Mouse (Mus musculus) heart, embryonic 10.5 days (tissue): ENCODE data around the gene P2rx2. TPM values are rescaled to one million over a fixed set of nuclear protein-coding genes. Genes with fewer than 3 reads are reported as not detected.

ENCODE experiments used
- DNase-seq: peaks from one replicate; pipeline ENCODE4 v3.0.0-alpha.2; 2017; ENCODE audit warnings: low spot score
- H3K27ac ChIP-seq: fragments of 300-500 bp; sonication (generic); 2 replicates; pipeline ENCODE4 v1.5.1; 2016; ENCODE audit warnings: mild to moderate bottlenecking
- H3K27me3 ChIP-seq: fragments of 300-500 bp; sonication (generic); 2 replicates; pipeline ENCODE4 v1.6.1; 2016; ENCODE audit warnings: mild to moderate bottlenecking; ENCODE audit not compliant: poor library complexity, insufficient read depth, severe bottlenecking
- H3K36me3 ChIP-seq: fragments of 300-500 bp; sonication (generic); 2 replicates; pipeline ENCODE4 v1.6.1; 2016; ENCODE audit warnings: mild to moderate bottlenecking, moderate library complexity
- H3K4me1 ChIP-seq: fragments of 300-500 bp; sonication (generic); 2 replicates; pipeline ENCODE4 v1.6.1; 2016; ENCODE audit warnings: mild to moderate bottlenecking
- H3K4me3 ChIP-seq: fragments of 300-500 bp; sonication (generic); 2 replicates; pipeline ENCODE4 v1.5.1; 2016; ENCODE audit warnings: mild to moderate bottlenecking, moderate library complexity
- H3K9me3 ChIP-seq: fragments of 300-500 bp; sonication (generic); 2 replicates; pipeline ENCODE4 v1.6.1; 2016; ENCODE audit warnings: mild to moderate bottlenecking, moderate library complexity
- WGBS: fragments of 180-500 bp; shearing (Covaris S2); methylation state at CpG from one replicate; pipeline ENCODE4 v1.1.7; 2016; 5-methylcytosine and 5-hydroxymethylcytosine counted together
- polyA plus RNA-seq: library from polyadenylated mRNA; unstranded; fragments of >200 nt; fragmentation: Nextera tagmentation; extraction: Ambion mirVana; gene quantifications from 2 replicates; pipeline ENCODE4 v1.2.1, GENCODE M21; 2016

The P2rx2 gene
- polyA plus RNA-seq, 1 experiment from 2014 or later, result 0.44 TPM

GRCm38 (mm10) chr5:110363179-110363821, 20.3 kb upstream of the P2rx2 start:
- peak overlapping the region; percentile 85 for H3K27ac ChIP-seq

GRCm38 (mm10) chr5:110362813-110363178, 19.8 kb upstream of the P2rx2 start:
- DNase-seq, result no peak
- Histone ChIP-seq H3K36me3 (peaks cover 17% of the 10 kb centered on the region), H3K9me3 (no peaks in the 10 kb centered on the region), H3K27me3 (peaks cover 22% of the 10 kb centered on the region), H3K4me1 (peaks cover 14% of the 10 kb centered on the region), H3K4me3 (peak overlapping the region; percentile 66), H3K27ac (peak overlapping the region; percentile 85; the same call in 1 of the 2 replicates)
- WGBS, result 2% methylated on average over 28 of the region's 28 CpGs

More at GRCm38 (mm10) chr5:110363179-110363821, 20.3 kb upstream of the P2rx2 start:
- 1% methylated on average over 71 of the region's 72 CpGs for whole genome bisulfite sequencing
- peak overlapping the region; percentile 66 for H3K4me3 ChIP-seq
- peaks cover 14% of the 10 kb centered on the region for H3K4me1 ChIP-seq
- no peaks in the 10 kb centered on the region for H3K9me3 ChIP-seq
- H3K36me3 ChIP-seq, result peaks cover 21% of the 10 kb centered on the region
- H3K27me3 ChIP-seq, result peaks cover 22% of the 10 kb centered on the region
- peak; percentile 89 for DNase-seq

- no peak overlapping the region for H3K4me3 ChIP-seq
- H3K4me1 ChIP-seq, result peaks cover 14% of the 10 kb centered on the region
- H3K9me3 ChIP-seq, result no peaks in the 10 kb centered on the region
- WGBS, result 73% methylated on average over 6 of the region's 6 CpGs
- H3K27me3 ChIP-seq, result peaks cover 22% of the 10 kb centered on the region
- no peak for DNase-seq
- H3K27ac ChIP-seq, result no peak overlapping the region
- H3K36me3 ChIP-seq, result peaks cover 7% of the 10 kb centered on the region; the same call in 1 of the 2 replicates
These were observed 18.5 kb upstream of the P2rx2 start for GRCm38 (mm10) chr5:110361465-110361864.

- no peaks in the 10 kb centered on the region for H3K9me3 ChIP-seq
- H3K27ac ChIP-seq, result no peak overlapping the region
- H3K4me1 ChIP-seq, result no peaks in the 10 kb centered on the region
- no peaks in the 10 kb centered on the region for H3K36me3 ChIP-seq
- no peak overlapping the region for H3K4me3 ChIP-seq
- WGBS, result 41% methylated on average over 9 of the region's 9 CpGs
- H3K27me3 ChIP-seq, result peaks cover 31% of the 10 kb centered on the region
- no peak for DNase-seq
These were observed 14.6 kb upstream of the P2rx2 start for GRCm38 (mm10) chr5:110357531-110358179.

- Histone ChIP-seq H3K36me3 (no peaks in the 10 kb centered on the region), H3K4me1 (no peaks in the 10 kb centered on the region), H3K4me3 (no peak overlapping the region), H3K27ac (no peak overlapping the region), H3K9me3 (no peaks in the 10 kb centered on the region), H3K27me3 (peaks cover 31% of the 10 kb centered on the region)
- DNase-seq, result no peak
- WGBS, result 16% methylated on average over 7 of the region's 7 CpGs
These were observed 11.7 kb upstream of the P2rx2 start for GRCm38 (mm10) chr5:110354716-110355115.

- H3K4me1 ChIP-seq, result peaks cover 15% of the 10 kb centered on the region
- H3K4me3 ChIP-seq, result no peak overlapping the region
- H3K27me3 ChIP-seq, result peaks cover 46% of the 10 kb centered on the region
- no peak for DNase-seq
- H3K36me3 ChIP-seq, result no peaks in the 10 kb centered on the region
- 77% methylated on average over 8 of the region's 8 CpGs for WGBS
- no peaks in the 10 kb centered on the region for H3K9me3 ChIP-seq
- no peak overlapping the region for H3K27ac ChIP-seq
These were observed 4.0 kb upstream of the P2rx2 start for GRCm38 (mm10) chr5:110347006-110347405.

- 83% methylated on average over 4 of the region's 4 CpGs for WGBS
- H3K9me3 ChIP-seq, result no peaks in the 10 kb centered on the region
- DNase-seq, result no peak
- no peaks in the 10 kb centered on the region for H3K36me3 ChIP-seq
- peaks cover 61% of the 10 kb centered on the region for H3K27me3 ChIP-seq
- H3K27ac ChIP-seq, result no peak overlapping the region
- H3K4me3 ChIP-seq, result no peak overlapping the region
- H3K4me1 ChIP-seq, result peaks cover 15% of the 10 kb centered on the region
These were observed 2.5 kb upstream of the P2rx2 start for GRCm38 (mm10) chr5:110345553-110345952.

GRCm38 (mm10) chr5:110344524-110344923, 1.5 kb upstream of the P2rx2 start, which contains the start of gene Lrcol1:
Gene Lrcol1 (plus strand): TSS chr5:110344730.
- no peaks in the 10 kb centered on the region for H3K9me3 ChIP-seq
- peaks cover 15% of the 10 kb centered on the region for H3K4me1 ChIP-seq
- 74% methylated on average over 4 of the region's 4 CpGs for WGBS
- H3K27ac ChIP-seq, result no peak within 1 kb of the TSS
- 0 out of 2 replicates have a peak, but pooled peaks cover 3% of the 10 kb centered on the region for H3K36me3 ChIP-seq
- no peak within 1 kb of the TSS for H3K4me3 ChIP-seq
- no peak for DNase-seq
- H3K27me3 ChIP-seq, result peaks cover 68% of the 10 kb centered on the region

GRCm38 (mm10) chr5:110338792-110339191, 4.2 kb downstream of the P2rx2 start:
- Histone ChIP-seq H3K4me1 (peaks cover 15% of the 10 kb centered on the region), H3K27ac (no peak overlapping the region), H3K4me3 (no peak overlapping the region), H3K9me3 (no peaks in the 10 kb centered on the region), H3K36me3 (peaks cover 50% of the 10 kb centered on the region), H3K27me3 (peaks cover 39% of the 10 kb centered on the region)
- WGBS, result 92% methylated on average over 2 of the region's 2 CpGs
- no peak for DNase-seq

- 87% methylated on average over 3 of the region's 3 CpGs for WGBS
- DNase-seq, result no peak
- Histone ChIP-seq H3K4me1 (no peaks in the 10 kb centered on the region), H3K4me3 (no peak overlapping the region), H3K27me3 (no peaks in the 10 kb centered on the region), H3K36me3 (peaks cover 90% of the 10 kb centered on the region), H3K9me3 (no peaks in the 10 kb centered on the region), H3K27ac (no peak overlapping the region)
These were observed 12.5 kb downstream of the P2rx2 start for GRCm38 (mm10) chr5:110330508-110330907.

- Histone ChIP-seq H3K4me3 (no peak overlapping the region), H3K36me3 (peaks cover 75% of the 10 kb centered on the region), H3K27me3 (no peaks in the 10 kb centered on the region), H3K9me3 (no peaks in the 10 kb centered on the region), H3K4me1 (no peaks in the 10 kb centered on the region), H3K27ac (no peak overlapping the region)
- no peak for DNase-seq
- 98% methylated on average over 3 of the region's 3 CpGs for WGBS
These were observed 29.9 kb downstream of the P2rx2 start for GRCm38 (mm10) chr5:110313127-110313526.

- H3K4me1 ChIP-seq, result no peaks in the 10 kb centered on the region
- DNase-seq, result no peak
- 94% methylated on average over 7 of the region's 7 CpGs for WGBS
- peaks cover 94% of the 10 kb centered on the region for H3K36me3 ChIP-seq
- H3K27me3 ChIP-seq, result no peaks in the 10 kb centered on the region
- no peak overlapping the region for H3K4me3 ChIP-seq
- H3K27ac ChIP-seq, result no peak overlapping the region
- H3K9me3 ChIP-seq, result no peaks in the 10 kb centered on the region
These were observed 34.2 kb downstream of the P2rx2 start for GRCm38 (mm10) chr5:110308861-110309260.

GRCm38 (mm10) chr5:110300591-110300990, 42.4 kb downstream of the P2rx2 start:
- H3K4me1 ChIP-seq, result no peaks in the 10 kb centered on the region
- no peaks in the 10 kb centered on the region for H3K9me3 ChIP-seq
- DNase-seq, result no peak
- H3K4me3 ChIP-seq, result no peak overlapping the region
- WGBS, result 89% methylated on average over 2 of the region's 2 CpGs
- no peak overlapping the region for H3K27ac ChIP-seq
- H3K36me3 ChIP-seq, result peaks cover 96% of the 10 kb centered on the region
- H3K27me3 ChIP-seq, result no peaks in the 10 kb centered on the region
